Mouse (Mus musculus) forebrain, postnatal 0 days (tissue): Measurements from ENCODE around the gene Krtap6-5. TPM values are rescaled to one million over a fixed set of nuclear protein-coding genes. Genes with fewer than 3 reads are reported as not detected.
"Not testable (repeated sequence)": the region's sequence is repeated elsewhere in the genome, so short reads cannot be mapped to it uniquely, and the experiment has no call there.

Experiments
- ATAC-seq: fragments of 200-750 bp; cut with Nextera tagmentation; 2 replicates; pipeline ENCODE4 v1.8.0; 2017; ENCODE audit warnings: mild to moderate bottlenecking, moderate library complexity
- DNase-seq: peaks from one replicate; pipeline ENCODE4 v3.0.0-alpha.2; 2015
- H3K27ac ChIP-seq: fragments of 300-500 bp; sonication (generic); 2 replicates; pipeline ENCODE4 v1.5.1; 2014; ENCODE audit warnings: low read depth, mild to moderate bottlenecking, antibody characterized with exemption, low read length, moderate library complexity, mixed read lengths
- H3K27me3 ChIP-seq: fragments of 300-500 bp; sonication (generic); 2 replicates; pipeline ENCODE4 v1.6.1; 2014; ENCODE audit warnings: mild to moderate bottlenecking, low read length, mixed read lengths; ENCODE audit not compliant: insufficient read depth
- H3K36me3 ChIP-seq: fragments of 300-500 bp; sonication (generic); 2 replicates; pipeline ENCODE4 v1.6.1; 2014; ENCODE audit warnings: mild to moderate bottlenecking, moderate library complexity; ENCODE audit not compliant: insufficient read depth
- H3K4me1 ChIP-seq: fragments of 300-500 bp; sonication (generic); 2 replicates; pipeline ENCODE4 v1.6.1; 2014; ENCODE audit warnings: antibody characterized with exemption; ENCODE audit not compliant: insufficient read depth
- H3K4me2 ChIP-seq: fragments of 300-500 bp; sonication (generic); 2 replicates; pipeline ENCODE4 v1.6.1; 2014; ENCODE audit warnings: low read depth, mild to moderate bottlenecking, moderate library complexity
- H3K4me3 ChIP-seq: fragments of 300-500 bp; sonication (generic); 2 replicates; pipeline ENCODE4 v1.5.1; 2014; ENCODE audit warnings: low read depth, low read length, mixed read lengths
- H3K9ac ChIP-seq: fragments of 300-500 bp; sonication (generic); 2 replicates; pipeline ENCODE4 v1.6.1; 2014; ENCODE audit warnings: mild to moderate bottlenecking
- H3K9me3 ChIP-seq: fragments of 300-500 bp; sonication (generic); 2 replicates; pipeline ENCODE4 v1.6.1; 2016; ENCODE audit warnings: low read length
- CTCF ChIP-seq: sonication (generic); IDR thresholded peaks from 2 replicates; pipeline ENCODE4 v1.5.1; 2016; ENCODE audit warnings: antibody characterized with exemption, control low read depth, low read depth
- WGBS: fragments of 180-500 bp; shearing (Covaris S2); extraction: QIAGEN DNeasy Blood & Tissue Kit; methylation state at CpG from one replicate; pipeline ENCODE4 v1.1.7; 2014; 5-methylcytosine and 5-hydroxymethylcytosine counted together
- polyA plus RNA-seq: library from polyadenylated mRNA; unstranded; fragments of >200 nt; fragmentation: Nextera tagmentation; extraction: Ambion mirVana; gene quantifications from 2 replicates; pipeline ENCODE4 v1.2.1, GENCODE M21; 2015
- total RNA-seq: library from RNA; depleted of rRNA; stranded (reverse); fragments of >200 nt; gene quantifications from 2 replicates; pipeline ENCODE4 v1.2.3, GENCODE M21; 2014; rRNA removed

Gene Krtap6-5
- total RNA-seq (not detected in 2 replicates), polyA plus RNA-seq (not detected in 2 replicates)

DNA sequence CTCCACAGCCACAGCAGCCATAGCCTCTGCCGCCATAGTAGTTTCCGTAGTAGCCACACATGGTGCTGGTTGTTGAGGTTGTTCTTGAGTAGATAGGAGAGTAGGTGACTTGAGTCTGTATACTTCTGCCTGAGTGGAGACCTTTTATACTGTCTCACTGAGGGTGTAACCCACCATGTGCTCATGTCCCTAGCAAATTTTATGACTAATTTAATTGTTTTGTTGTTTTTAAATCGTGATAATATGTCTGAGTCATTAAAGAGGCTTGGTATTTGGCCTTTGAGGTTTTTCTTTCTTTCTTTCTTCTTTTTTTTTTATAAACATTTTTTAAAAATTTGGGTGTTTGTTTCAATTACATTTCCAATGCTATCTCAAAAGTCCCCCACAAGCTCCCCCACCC lies at the start of gene Krtap6-5:
Gene Krtap6-5 (minus strand): TSS at position 101 of the 400 bp plus-strand sequence.
- H3K4me1 ChIP-seq: no peaks in the 10 kb centered on the region
- TF ChIP-seq CTCF: no peak
- WGBS: 90% methylated on average over 3 of the region's 3 CpGs
- no peaks in the 10 kb centered on the region for H3K36me3 ChIP-seq
- H3K9me3 ChIP-seq: no peaks in the 10 kb centered on the region
- H3K4me3 ChIP-seq: no peak within 1 kb of the TSS
- ATAC-seq (no peak), DNase-seq (no peak)
- H3K9ac ChIP-seq: no peak within 1 kb of the TSS
- H3K4me2 ChIP-seq: no peak within 1 kb of the TSS
- H3K27ac ChIP-seq: no peak within 1 kb of the TSS
- H3K27me3 ChIP-seq: no peaks in the 10 kb centered on the region

- not testable (repeated sequence) for H3K36me3 ChIP-seq, H3K27me3 ChIP-seq
Observed at GRCm38 (mm10) chr16:89071041-89071440, 23.4 kb upstream of the Krtap6-5 start.

DNA sequence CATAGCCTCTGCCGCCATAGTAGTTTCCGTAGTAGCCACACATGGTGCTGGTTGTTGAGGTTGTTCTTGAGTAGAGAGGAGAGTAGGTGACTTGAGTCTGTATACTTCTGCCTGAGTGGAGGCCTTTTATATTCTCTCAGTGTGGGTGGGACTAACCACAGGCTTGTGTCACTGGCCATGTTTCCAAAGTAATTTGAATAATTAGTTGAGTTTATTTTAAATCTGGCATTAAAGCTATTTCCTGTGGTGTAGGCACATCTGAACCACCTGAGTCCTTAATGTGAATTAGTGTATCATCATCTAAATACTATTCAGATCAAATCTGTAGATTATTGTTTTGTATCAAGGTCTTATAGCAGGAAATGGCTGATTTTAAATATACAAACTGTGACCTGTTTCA lies 16.2 kb upstream of the Krtap6-5 start, which contains the start of gene 1110025L11Rik:
Gene 1110025L11Rik (minus strand): TSS at position 101 of the 400 bp plus-strand sequence.
- H3K9ac ChIP-seq, H3K9me3 ChIP-seq, H3K27me3 ChIP-seq, H3K36me3 ChIP-seq, H3K4me1 ChIP-seq, H3K4me2 ChIP-seq, H3K4me3 ChIP-seq, ATAC-seq, H3K27ac ChIP-seq, DNase-seq: not testable (repeated sequence)
- no CpG with 5 or more reads among the region's 2 CpGs for WGBS

More at GRCm38 (mm10) chr16:89071041-89071440, 23.4 kb upstream of the Krtap6-5 start:
- H3K4me1 ChIP-seq, H3K4me3 ChIP-seq, H3K9me3 ChIP-seq, ATAC-seq, H3K4me2 ChIP-seq, H3K9ac ChIP-seq, H3K27ac ChIP-seq, DNase-seq: not testable (repeated sequence)
- 75% methylated on average over 2 of the region's 2 CpGs for WGBS

- H3K36me3 ChIP-seq, H3K4me3 ChIP-seq, H3K4me2 ChIP-seq, DNase-seq, H3K27me3 ChIP-seq, H3K9me3 ChIP-seq, ATAC-seq, H3K4me1 ChIP-seq, H3K9ac ChIP-seq, H3K27ac ChIP-seq: not testable (repeated sequence)
- WGBS: 91% methylated on average over 2 of the region's 4 CpGs
Observed at GRCm38 (mm10) chr16:89041372-89041771, 6.3 kb downstream of the Krtap6-5 start, which contains the start of gene Gm10228. Gene Gm10228 (minus strand): TSS chr16:89041472.

- H3K9ac ChIP-seq, H3K9me3 ChIP-seq, H3K4me2 ChIP-seq, H3K27ac ChIP-seq, H3K4me3 ChIP-seq, H3K27me3 ChIP-seq, DNase-seq, ATAC-seq, H3K4me1 ChIP-seq, H3K36me3 ChIP-seq: not testable (repeated sequence)
- WGBS: 93% methylated on average over 3 of the region's 3 CpGs
Observed at GRCm38 (mm10) chr16:89031399-89031798, 16.3 kb downstream of the Krtap6-5 start, which contains the start of gene Krtap6-1. Gene Krtap6-1 (plus strand): TSS chr16:89031699.

GRCm38 (mm10) chr16:89014984-89015383 lies 32.7 kb downstream of the Krtap6-5 start, which contains the start of gene Gm10229:
Gene Gm10229 (plus strand): TSS chr16:89015284.
- not testable (repeated sequence) for H3K27me3 ChIP-seq

DNA sequence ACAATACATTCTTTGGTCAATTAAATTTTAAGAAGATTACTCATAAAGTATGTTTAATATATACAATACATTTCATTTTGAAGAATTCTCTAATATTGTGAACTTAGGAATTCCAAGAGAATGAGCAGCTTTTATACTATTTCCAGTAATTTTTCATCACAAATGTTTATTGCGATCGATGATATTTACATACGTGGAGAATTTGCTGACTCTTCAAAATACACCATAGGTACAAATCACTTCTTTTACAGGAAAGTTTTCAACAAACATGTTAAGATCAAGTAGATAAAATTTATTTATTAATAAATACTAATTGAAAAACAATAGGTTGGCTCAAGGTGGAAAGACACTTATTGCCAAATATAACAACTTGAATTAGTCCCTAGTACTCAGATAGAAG lies 33.7 kb downstream of the Krtap6-5 start:
- H3K9me3 ChIP-seq: no peaks in the 10 kb centered on the region
- no peak for TF ChIP-seq CTCF
- no peak for ATAC-seq
- no peaks in the 10 kb centered on the region for H3K27me3 ChIP-seq
- no peaks in the 10 kb centered on the region for H3K4me1 ChIP-seq
- H3K27ac ChIP-seq: no peak overlapping the region
- H3K4me3 ChIP-seq: no peak overlapping the region
- H3K9ac ChIP-seq: no peak overlapping the region
- H3K36me3 ChIP-seq: no peaks in the 10 kb centered on the region
- DNase-seq: no peak
- WGBS: 98% methylated on average over 3 of the region's 3 CpGs
- no peak overlapping the region for H3K4me2 ChIP-seq

More at GRCm38 (mm10) chr16:89014984-89015383, 32.7 kb downstream of the Krtap6-5 start, which contains the start of gene Gm10229:
- ATAC-seq, H3K9me3 ChIP-seq, H3K27ac ChIP-seq, H3K36me3 ChIP-seq, DNase-seq, H3K9ac ChIP-seq, H3K4me2 ChIP-seq, H3K4me3 ChIP-seq, H3K4me1 ChIP-seq: not testable (repeated sequence)
- WGBS: 86% methylated on average over 1 of the region's 3 CpGs
